Mouse (Mus musculus): Measurements from ENCODE around the gene Olfr91.

GRCm38 (mm10) chr17:37081659-37082058, 16.4 kb downstream of the Olfr91 start:
- TF ChIP-seq CTCF (IDR thresholded peaks at IDR 0.05; ENCODE audit: control insufficient read depth, insufficient read depth, low read length) (no peak), POLR2A (IDR thresholded peaks at IDR 0.05; ENCODE audit: borderline replicate concordance, control insufficient read depth, low read depth, low read length) (no peak)

All from bone marrow, adult 2 months (tissue).